Mouse (Mus musculus) midbrain, postnatal 0 days (tissue): ENCODE measurements at regions not wholly inside any gene's neighbourhood (a gene's known extent, or its start where the extent isn't known, plus 50 kb on each side); places are given as distances from the start of the nearest gene placed in this dataset.

Experiments
- ATAC-seq: fragments of 200-750 bp; cut with Nextera tagmentation; 2 replicates; pipeline ENCODE4 v1.8.0; 2017; ENCODE audit warnings: moderate number of reproducible peaks, mild to moderate bottlenecking, moderate TSS enrichment, moderate library complexity; ENCODE audit not compliant: low FRiP score
- DNase-seq: peaks from one replicate; pipeline ENCODE4 v3.0.0-alpha.2; 2015; ENCODE audit warnings: low spot score
- H3K27ac ChIP-seq: fragments of 300-500 bp; sonication (generic); 2 replicates; pipeline ENCODE4 v1.5.1; 2014; ENCODE audit warnings: low read depth, mild to moderate bottlenecking, low read length, mixed read lengths
- H3K27me3 ChIP-seq: fragments of 300-500 bp; sonication (generic); 2 replicates; pipeline ENCODE4 v1.6.1; 2014; ENCODE audit warnings: low read length, control low read depth, mixed read lengths; ENCODE audit not compliant: insufficient read depth
- H3K36me3 ChIP-seq: fragments of 300-500 bp; sonication (generic); 2 replicates; pipeline ENCODE4 v1.6.1; 2014; ENCODE audit warnings: low read length, control low read depth, mixed read lengths; ENCODE audit not compliant: insufficient read depth
- H3K4me1 ChIP-seq: fragments of 300-500 bp; sonication (generic); 2 replicates; pipeline ENCODE4 v1.6.1; 2014; ENCODE audit warnings: mild to moderate bottlenecking, control low read depth, antibody characterized with exemption, low read length, mixed read lengths; ENCODE audit not compliant: insufficient read depth
- H3K4me2 ChIP-seq: fragments of 300-500 bp; sonication (generic); 2 replicates; pipeline ENCODE4 v1.6.1; 2014; ENCODE audit warnings: low read depth, mild to moderate bottlenecking, low read length, mixed read lengths; ENCODE audit not compliant: poor library complexity, severe bottlenecking
- H3K4me3 ChIP-seq: fragments of 300-500 bp; sonication (generic); 2 replicates; pipeline ENCODE4 v1.5.1; 2014; ENCODE audit warnings: low read depth, mild to moderate bottlenecking, low read length, moderate library complexity
- H3K9ac ChIP-seq: fragments of 300-500 bp; sonication (generic); replicated peaks from 2 replicates; pipeline ENCODE4 v1.6.1; 2014; ENCODE audit warnings: mild to moderate bottlenecking, low read length, moderate library complexity, mixed read lengths; ENCODE audit not compliant: poor library complexity, severe bottlenecking
- H3K9me3 ChIP-seq: fragments of 300-500 bp; sonication (generic); 2 replicates; pipeline ENCODE4 v1.6.1; 2016; ENCODE audit warnings: low read length, control low read depth
- CTCF ChIP-seq: IDR thresholded peaks from 2 replicates; pipeline ENCODE4 v1.5.1; 2016; ENCODE audit warnings: antibody characterized with exemption, mild to moderate bottlenecking
- WGBS: fragments of 180-500 bp; shearing (Covaris S2); extraction: QIAGEN DNeasy Blood & Tissue Kit; methylation state at CpG from one replicate; pipeline ENCODE4 v1.1.7; 2014; 5-methylcytosine and 5-hydroxymethylcytosine counted together

GRCm38 (mm10) chr2:78977632-78978397 is 109.9 kb downstream of the Ube2e3 start:
- DNase-seq (no peak), ATAC-seq (no peak)
- Histone ChIP-seq H3K36me3 (no peaks in the 10 kb centered on the region), H3K27ac (no peak overlapping the region), H3K4me3 (no peak overlapping the region), H3K27me3 (no peaks in the 10 kb centered on the region), H3K4me1 (no peaks in the 10 kb centered on the region), H3K9me3 (no peaks in the 10 kb centered on the region), H3K4me2 (no peak overlapping the region), H3K9ac (no peak overlapping the region)
- no peak for TF ChIP-seq CTCF
- 84% methylated on average over 5 of the region's 5 CpGs for WGBS

DNA sequence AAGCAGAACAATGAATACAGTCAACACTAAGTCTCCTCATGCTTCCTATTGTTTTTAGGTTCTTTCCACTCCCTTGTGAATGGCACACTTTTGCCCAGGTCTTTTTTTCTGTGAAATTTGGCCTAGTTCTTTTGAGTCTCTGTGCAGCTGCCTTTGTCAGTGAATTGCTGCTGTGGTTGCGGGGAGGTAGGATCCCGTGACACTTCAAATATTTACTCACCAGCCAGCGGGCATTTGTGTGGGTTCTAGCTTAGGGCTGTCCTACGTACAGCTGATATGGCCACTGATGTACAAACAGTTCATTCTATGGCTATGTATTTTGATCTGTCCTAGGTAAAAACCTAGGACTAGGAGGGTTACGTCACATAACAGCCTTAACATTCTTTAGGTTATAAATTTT is 112.1 kb downstream of the Ube2e3 start:
- Histone ChIP-seq H3K4me3 (no peak overlapping the region), H3K36me3 (no peaks in the 10 kb centered on the region), H3K27ac (no peak overlapping the region), H3K27me3 (no peaks in the 10 kb centered on the region), H3K9ac (no peak overlapping the region), H3K4me2 (no peak overlapping the region), H3K4me1 (no peaks in the 10 kb centered on the region), H3K9me3 (no peaks in the 10 kb centered on the region)
- TF ChIP-seq CTCF, result no peak
- ATAC-seq (no peak), DNase-seq (no peak)
- WGBS, result 84% methylated on average over 5 of the region's 5 CpGs

DNA sequence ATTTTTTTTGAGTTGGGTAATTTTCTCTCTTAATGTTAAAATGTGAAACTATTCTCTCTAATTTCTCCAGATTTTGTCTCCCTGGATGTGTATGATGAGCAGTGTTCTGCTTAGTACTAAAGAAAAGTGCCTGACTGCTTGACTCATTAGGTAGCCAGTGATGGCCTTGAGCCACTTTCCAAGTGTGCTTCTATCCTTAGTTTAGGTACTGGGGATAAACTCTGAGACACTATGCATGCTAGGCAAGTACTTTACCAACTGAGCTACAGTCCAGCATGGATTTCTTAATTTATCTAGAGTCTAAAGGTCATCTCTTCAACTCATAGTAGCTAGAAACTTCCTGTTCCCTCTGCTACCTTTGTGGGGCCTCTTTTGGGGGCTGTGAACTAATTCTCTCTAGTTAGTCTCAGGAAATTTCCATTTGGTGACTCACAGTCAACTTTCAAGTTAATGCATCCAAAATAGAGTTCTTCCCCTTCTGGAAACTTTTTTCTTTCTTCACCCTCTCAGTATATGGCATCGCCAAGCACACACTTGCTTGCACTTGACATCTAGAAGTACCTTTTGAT is 112.8 kb downstream of the Ube2e3 start:
- Histone ChIP-seq H3K9ac (no peak overlapping the region), H3K4me3 (no peak overlapping the region), H3K9me3 (no peaks in the 10 kb centered on the region), H3K27ac (no peak overlapping the region), H3K36me3 (no peaks in the 10 kb centered on the region), H3K27me3 (no peaks in the 10 kb centered on the region), H3K4me2 (no peak overlapping the region), H3K4me1 (no peaks in the 10 kb centered on the region)
- ATAC-seq (no peak), DNase-seq (no peak)
- no peak for TF ChIP-seq CTCF
- WGBS, result 88% methylated on average over 1 of the region's 1 CpGs

DNA sequence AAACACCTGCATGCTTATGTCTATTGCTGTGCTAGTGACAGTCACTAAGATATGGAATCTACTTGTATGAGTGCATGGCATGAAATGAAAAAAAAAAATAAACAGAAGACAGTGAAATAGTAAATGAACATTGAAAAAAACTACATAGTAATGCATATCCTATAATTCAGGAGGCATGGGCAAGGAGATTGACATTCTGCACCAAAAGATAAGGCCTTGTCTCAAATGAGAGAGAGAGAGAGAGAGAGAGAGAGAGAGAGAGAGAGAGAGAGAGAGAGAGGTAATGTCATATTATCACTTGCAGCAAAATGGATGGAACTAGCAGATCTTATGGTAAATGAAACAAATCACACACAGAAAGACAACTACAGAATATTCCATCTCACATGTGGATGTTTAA is 115.4 kb downstream of the Ube2e3 start:
- DNase-seq (no peak), ATAC-seq (no peak)
- no peak overlapping the region for H3K4me3 ChIP-seq
- H3K9ac ChIP-seq, result no peak overlapping the region
- H3K27ac ChIP-seq, result no peak overlapping the region
- H3K4me2 ChIP-seq, result no peak overlapping the region
- H3K4me1 ChIP-seq, result no peaks in the 10 kb centered on the region
- no peaks in the 10 kb centered on the region for H3K9me3 ChIP-seq
- no peaks in the 10 kb centered on the region for H3K36me3 ChIP-seq
- no peak for TF ChIP-seq CTCF
- H3K27me3 ChIP-seq, result no peaks in the 10 kb centered on the region

GRCm38 (mm10) chr2:78983944-78984498 is 116.1 kb downstream of the Ube2e3 start:
- Histone ChIP-seq H3K36me3 (no peaks in the 10 kb centered on the region), H3K9ac (no peak overlapping the region), H3K27me3 (no peaks in the 10 kb centered on the region), H3K4me1 (no peaks in the 10 kb centered on the region), H3K4me3 (no peak overlapping the region), H3K9me3 (no peaks in the 10 kb centered on the region), H3K4me2 (no peak overlapping the region), H3K27ac (no peak overlapping the region)
- TF ChIP-seq CTCF, result no peak
- WGBS, result 61% methylated on average over 5 of the region's 5 CpGs
- ATAC-seq (no peak), DNase-seq (no peak)

- Histone ChIP-seq H3K4me1 (no peaks in the 10 kb centered on the region), H3K4me3 (no peak overlapping the region), H3K9me3 (no peaks in the 10 kb centered on the region), H3K4me2 (no peak overlapping the region), H3K9ac (no peak overlapping the region), H3K27me3 (no peaks in the 10 kb centered on the region), H3K27ac (no peak overlapping the region), H3K36me3 (no peaks in the 10 kb centered on the region)
- WGBS, result 48% methylated on average over 7 of the region's 7 CpGs
- peak; percentile 54 for ATAC-seq
- TF ChIP-seq CTCF, result no peak
- DNase-seq, result peak; percentile 80
These were observed 119.1 kb downstream of the Ube2e3 start for GRCm38 (mm10) chr2:78986984-78987383.
